Mouse (Mus musculus): ENCODE measurements around the gene Mbd4. TPM values are rescaled to one million over a fixed set of nuclear protein-coding genes. Genes with fewer than 3 reads are reported as not detected.

Mbd4 gene
- polyA plus RNA-seq, 1 experiment from 2014 or later, result 10.9 TPM

GRCm38 (mm10) chr6:115808196-115808487, 45.0 kb downstream of the Mbd4 start:
- DNase-seq (ENCODE audit: low spot score), result peak; percentile 46
- Histone ChIP-seq H3K4me3 (replicated peaks; ENCODE audit: low read depth, low read length) (peak overlapping the region; percentile 92), H3K27ac (peak overlapping the region; percentile 96), H3K4me2 (ENCODE audit: low read length) (peak overlapping the region; percentile 75), H3K9ac (ENCODE audit: low read depth, low read length) (peak overlapping the region; percentile 96), H3K27me3 (ENCODE audit: insufficient read depth, low read length) (no peaks in the 10 kb centered on the region), H3K36me3 (ENCODE audit: insufficient read depth, low read length) (peaks cover 19% of the 10 kb centered on the region), H3K4me1 (replicated peaks; ENCODE audit: insufficient read depth, low read length) (peaks cover 16% of the 10 kb centered on the region), H3K9me3 (replicated peaks; ENCODE audit: low read length) (no peaks in the 10 kb centered on the region)
- TF ChIP-seq CTCF (IDR thresholded peaks at IDR 0.05; ENCODE audit: low read depth), result no peak
- WGBS, result under 1% methylated on average over 22 of the region's 22 CpGs
- no peak for ATAC-seq (replicated peaks; ENCODE audit: low FRiP score, low read depth)

DNA sequence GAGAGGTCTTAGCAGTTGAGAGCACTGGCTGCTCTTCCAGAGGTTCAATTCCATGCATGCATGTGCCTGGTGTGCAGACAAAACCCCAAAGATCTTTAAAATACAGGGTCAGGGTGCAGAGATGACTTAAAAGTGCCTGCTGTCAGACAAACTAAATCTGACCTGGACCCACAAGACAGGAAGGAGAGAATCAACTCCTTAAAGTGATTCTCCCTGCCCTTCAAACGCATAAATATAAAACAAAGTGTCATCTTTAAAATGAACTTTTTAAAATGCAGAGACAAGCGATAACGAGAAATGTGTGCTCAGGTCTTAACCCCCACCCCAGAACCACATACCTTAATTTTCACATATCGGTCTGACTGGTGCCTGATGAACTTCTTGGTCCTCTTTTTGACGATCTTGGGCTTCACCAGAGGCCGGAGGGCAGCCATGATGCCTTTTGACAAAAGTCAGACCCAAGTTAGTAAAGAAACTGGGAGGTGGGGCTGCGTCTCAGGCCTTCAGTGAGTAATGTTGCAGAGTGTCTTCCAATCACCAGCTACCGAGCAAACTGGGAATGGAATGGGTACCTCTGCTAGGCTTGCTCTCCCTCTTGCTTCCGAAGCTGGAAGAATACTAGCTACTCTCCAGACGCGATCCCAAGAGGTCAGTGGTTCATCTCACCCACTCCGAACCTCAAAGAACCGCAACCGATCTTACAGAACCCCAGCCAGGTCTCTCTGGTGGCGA, 45.5 kb downstream of the Mbd4 start:
- ATAC-seq (replicated peaks; ENCODE audit: low FRiP score, low read depth) (no peak), DNase-seq (ENCODE audit: low spot score) (no peak)
- no peak for TF ChIP-seq CTCF (IDR thresholded peaks at IDR 0.05; ENCODE audit: low read depth)
- Histone ChIP-seq H3K9ac (ENCODE audit: low read depth, low read length) (peak overlapping the region; percentile 96), H3K4me1 (replicated peaks; ENCODE audit: insufficient read depth, low read length) (peaks cover 16% of the 10 kb centered on the region), H3K9me3 (replicated peaks; ENCODE audit: low read length) (no peaks in the 10 kb centered on the region), H3K36me3 (ENCODE audit: insufficient read depth, low read length) (peaks cover 23% of the 10 kb centered on the region), H3K27ac (peak overlapping the region; percentile 96), H3K4me2 (ENCODE audit: low read length) (peak overlapping the region; percentile 75), H3K27me3 (ENCODE audit: insufficient read depth, low read length) (no peaks in the 10 kb centered on the region), H3K4me3 (replicated peaks; ENCODE audit: low read depth, low read length) (peak overlapping the region; percentile 92)
- WGBS, result 1% methylated on average over 15 of the region's 15 CpGs

DNA sequence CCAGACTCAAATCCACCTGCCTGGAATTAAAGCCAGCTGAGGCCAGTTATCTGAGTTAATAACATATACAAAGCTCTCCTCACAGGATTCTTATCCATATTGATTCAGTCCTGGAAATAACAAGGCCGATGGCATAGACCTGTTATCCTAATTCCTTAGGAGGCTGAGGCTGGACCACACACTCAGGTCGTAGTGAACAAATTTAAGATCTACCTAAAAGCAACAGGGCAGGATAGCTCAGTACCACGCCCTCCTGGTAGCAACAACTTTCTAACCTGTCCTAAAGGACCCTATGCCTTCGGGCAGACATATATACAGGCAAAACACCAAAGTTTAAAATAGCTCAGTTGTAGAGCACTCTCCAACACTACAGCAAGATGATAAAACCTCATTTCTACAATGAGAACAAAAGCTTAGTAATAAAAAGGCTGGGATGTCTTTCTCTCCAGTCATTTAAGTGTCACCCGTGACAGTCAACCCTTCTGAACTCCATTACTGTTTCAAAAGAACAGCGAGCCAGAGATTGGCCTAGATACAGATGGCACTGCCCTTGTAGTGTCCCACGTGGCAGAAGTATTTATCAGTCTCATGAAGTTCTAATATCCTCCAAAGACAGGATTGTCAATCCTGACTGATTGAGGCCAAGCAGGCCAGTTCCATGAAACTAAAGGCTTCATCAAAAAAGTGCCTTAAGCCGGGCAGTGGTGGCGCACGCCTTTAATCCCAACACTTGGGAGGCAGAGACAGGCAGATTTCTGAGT, 48.6 kb downstream of the Mbd4 start:
- no peaks in the 10 kb centered on the region for H3K9me3 ChIP-seq (replicated peaks; ENCODE audit: low read length)
- peaks cover 33% of the 10 kb centered on the region for H3K36me3 ChIP-seq (ENCODE audit: insufficient read depth, low read length)
- H3K4me1 ChIP-seq (replicated peaks; ENCODE audit: insufficient read depth, low read length), result peaks cover 16% of the 10 kb centered on the region
- TF ChIP-seq CTCF (IDR thresholded peaks at IDR 0.05; ENCODE audit: low read depth), result no peak
- H3K27me3 ChIP-seq (ENCODE audit: insufficient read depth, low read length), result no peaks in the 10 kb centered on the region
- DNase-seq (ENCODE audit: low spot score) (no peak), ATAC-seq (replicated peaks; ENCODE audit: low FRiP score, low read depth) (no peak)
- H3K27ac ChIP-seq, result no peak overlapping the region
- no peak overlapping the region for H3K4me3 ChIP-seq (replicated peaks; ENCODE audit: low read depth, low read length)
- WGBS, result 65% methylated on average over 10 of the region's 10 CpGs
- no peak overlapping the region for H3K9ac ChIP-seq (ENCODE audit: low read depth, low read length)
- H3K4me2 ChIP-seq (ENCODE audit: low read length), result no peak overlapping the region

DNA sequence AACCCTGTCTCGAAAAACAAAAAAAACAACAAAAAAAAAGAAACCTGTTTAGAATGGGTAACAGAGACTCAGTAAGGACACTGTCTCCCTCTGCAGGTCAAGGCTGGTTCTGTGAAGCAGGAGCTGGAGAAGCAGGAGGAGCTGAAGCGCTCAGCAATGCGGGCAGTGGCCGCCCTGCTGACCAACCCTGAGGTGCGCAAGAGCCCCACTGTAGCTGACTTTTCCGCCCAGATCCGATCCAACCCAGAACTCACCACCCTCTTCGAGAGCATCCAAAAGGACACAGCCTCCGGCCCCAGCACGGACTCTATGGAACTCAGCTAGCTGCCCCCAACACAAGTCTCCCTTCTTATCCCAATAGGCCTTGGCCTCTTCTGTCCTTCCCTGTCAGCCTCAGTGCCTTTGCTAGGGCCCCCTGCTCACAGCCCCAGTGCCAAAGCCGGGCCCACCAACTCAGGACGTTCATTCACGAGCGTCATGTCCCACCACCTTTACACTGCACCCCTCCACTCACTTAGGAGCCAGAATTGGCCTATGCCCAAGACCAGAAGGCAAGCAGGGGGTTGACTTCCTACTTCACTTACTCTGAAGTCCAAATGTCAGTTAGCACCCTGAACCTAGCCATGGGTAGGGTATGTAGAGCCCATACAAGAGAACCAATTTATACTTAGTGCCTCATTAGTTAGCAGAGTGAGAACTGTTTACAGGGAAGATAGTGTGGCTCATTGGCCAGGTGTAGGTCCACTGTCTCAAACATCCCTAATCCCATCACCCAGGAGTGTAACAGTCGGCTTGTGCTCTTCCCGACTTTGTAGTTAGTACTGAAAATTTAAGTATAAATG, 49.4 kb downstream of the Mbd4 start:
- no peak overlapping the region for H3K4me3 ChIP-seq (replicated peaks; ENCODE audit: low read depth, low read length)
- H3K9me3 ChIP-seq (replicated peaks; ENCODE audit: low read length), result no peaks in the 10 kb centered on the region
- H3K27me3 ChIP-seq (ENCODE audit: insufficient read depth, low read length), result no peaks in the 10 kb centered on the region
- peaks cover 16% of the 10 kb centered on the region for H3K4me1 ChIP-seq (replicated peaks; ENCODE audit: insufficient read depth, low read length)
- peaks cover 42% of the 10 kb centered on the region for H3K36me3 ChIP-seq (ENCODE audit: insufficient read depth, low read length)
- H3K27ac ChIP-seq, result no peak overlapping the region
- DNase-seq (ENCODE audit: low spot score), result peak; percentile 91
- ATAC-seq (replicated peaks; ENCODE audit: low FRiP score, low read depth), result peak; percentile 79
- 36% methylated on average over 16 of the region's 16 CpGs for WGBS
- no peak overlapping the region for H3K9ac ChIP-seq (ENCODE audit: low read depth, low read length)
- peak; percentile 85 for TF ChIP-seq CTCF (IDR thresholded peaks at IDR 0.05; ENCODE audit: low read depth)
- H3K4me2 ChIP-seq (ENCODE audit: low read length), result no peak overlapping the region

- no peaks in the 10 kb centered on the region for H3K9me3 ChIP-seq (replicated peaks; ENCODE audit: low read length)
- TF ChIP-seq CTCF (IDR thresholded peaks at IDR 0.05; ENCODE audit: low read depth), result no peak
- H3K36me3 ChIP-seq (ENCODE audit: insufficient read depth, low read length), result peaks cover 52% of the 10 kb centered on the region
- no peaks in the 10 kb centered on the region for H3K27me3 ChIP-seq (ENCODE audit: insufficient read depth, low read length)
- ATAC-seq (replicated peaks; ENCODE audit: low FRiP score, low read depth) (no peak), DNase-seq (ENCODE audit: low spot score) (no peak)
- WGBS, result 90% methylated on average over 3 of the region's 3 CpGs
- no peak overlapping the region for H3K27ac ChIP-seq
- H3K4me1 ChIP-seq (replicated peaks; ENCODE audit: insufficient read depth, low read length), result peaks cover 10% of the 10 kb centered on the region
- no peak overlapping the region for H3K9ac ChIP-seq (ENCODE audit: low read depth, low read length)
- no peak overlapping the region for H3K4me2 ChIP-seq (ENCODE audit: low read length)
- H3K4me3 ChIP-seq (replicated peaks; ENCODE audit: low read depth, low read length), result no peak overlapping the region
Measured at GRCm38 (mm10) chr6:115801811-115802210, 51.4 kb downstream of the Mbd4 start.

GRCm38 (mm10) chr6:115792691-115793215, 60.4 kb downstream of the Mbd4 start:
- TF ChIP-seq CTCF (IDR thresholded peaks at IDR 0.05; ENCODE audit: low read depth), result no peak
- no peak overlapping the region for H3K9ac ChIP-seq (ENCODE audit: low read depth, low read length)
- WGBS, result 82% methylated on average over 21 of the region's 21 CpGs
- no peak overlapping the region for H3K4me2 ChIP-seq (ENCODE audit: low read length)
- ATAC-seq (replicated peaks; ENCODE audit: low FRiP score, low read depth) (0 out of 2 replicates have a peak, but pooled peaks have one; percentile 30), DNase-seq (ENCODE audit: low spot score) (no peak)
- no peaks in the 10 kb centered on the region for H3K9me3 ChIP-seq (replicated peaks; ENCODE audit: low read length)
- H3K36me3 ChIP-seq (ENCODE audit: insufficient read depth, low read length), result peaks cover 71% of the 10 kb centered on the region
- H3K4me3 ChIP-seq (replicated peaks; ENCODE audit: low read depth, low read length), result no peak overlapping the region
- 0 out of 2 replicates have a peak, but pooled peaks cover 3% of the 10 kb centered on the region for H3K4me1 ChIP-seq (replicated peaks; ENCODE audit: insufficient read depth, low read length)
- H3K27ac ChIP-seq, result peak overlapping the region; percentile 57; the same call in 1 of the 2 replicates
- no peaks in the 10 kb centered on the region for H3K27me3 ChIP-seq (ENCODE audit: insufficient read depth, low read length)

Data from kidney, postnatal 0 days (tissue).